Mouse (Mus musculus): ENCODE data around the gene Rreb1. TPM values are rescaled to one million over a fixed set of nuclear protein-coding genes. Genes with fewer than 3 reads are reported as not detected.
A peak's percentile ranks its signal among the peaks of the same experiment; 100 is the strongest.

Gene Rreb1
- polyA plus RNA-seq, 1 experiment from 2014 or later: 9.0 TPM

DNA sequence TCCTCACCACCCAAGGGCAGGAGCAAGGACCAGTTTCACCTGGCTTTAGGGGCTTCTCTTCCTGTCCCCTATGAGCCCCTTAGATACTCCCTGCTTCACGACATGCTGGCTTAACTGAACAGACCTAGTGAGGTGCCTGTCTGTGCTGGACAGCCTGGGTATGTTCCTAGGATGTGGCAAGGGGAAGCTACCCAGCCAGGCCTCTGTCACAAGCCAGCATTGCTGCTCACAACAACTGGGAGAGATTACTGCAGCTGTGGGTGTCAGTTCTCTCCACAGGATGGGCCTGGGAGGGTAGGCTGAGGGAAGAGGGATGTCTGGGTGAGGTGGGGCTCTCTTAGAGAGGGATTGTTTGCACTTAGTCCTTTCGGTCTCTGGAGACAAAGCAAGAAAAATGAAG lies 142.5 kb downstream of the Rreb1 start:
- Histone ChIP-seq H3K27ac (peak overlapping the region; percentile 62), H3K4me1 (replicated peaks; ENCODE audit: insufficient read depth, low read length) (no peaks in the 10 kb centered on the region), H3K27me3 (ENCODE audit: insufficient read depth, low read length) (no peaks in the 10 kb centered on the region), H3K4me2 (ENCODE audit: low read length) (no peak overlapping the region), H3K4me3 (replicated peaks; ENCODE audit: low read depth, low read length) (no peak overlapping the region), H3K9ac (ENCODE audit: low read depth, low read length) (no peak overlapping the region), H3K36me3 (ENCODE audit: insufficient read depth, low read length) (peaks cover 37% of the 10 kb centered on the region), H3K9me3 (replicated peaks; ENCODE audit: low read length) (no peaks in the 10 kb centered on the region)
- DNase-seq (ENCODE audit: low spot score): no peak
- TF ChIP-seq CTCF (IDR thresholded peaks at IDR 0.05; ENCODE audit: low read depth): no peak
- 70% methylated on average over 2 of the region's 2 CpGs for WGBS
- no peak for ATAC-seq (replicated peaks; ENCODE audit: low FRiP score, low read depth)

GRCm38 (mm10) chr13:37923091-37923490 lies 144.9 kb downstream of the Rreb1 start:
- no peak overlapping the region for H3K27ac ChIP-seq
- no peak overlapping the region for H3K9ac ChIP-seq (ENCODE audit: low read depth, low read length)
- no peaks in the 10 kb centered on the region for H3K4me1 ChIP-seq (replicated peaks; ENCODE audit: insufficient read depth, low read length)
- no peaks in the 10 kb centered on the region for H3K27me3 ChIP-seq (ENCODE audit: insufficient read depth, low read length)
- H3K4me3 ChIP-seq (replicated peaks; ENCODE audit: low read depth, low read length): no peak overlapping the region
- H3K36me3 ChIP-seq (ENCODE audit: insufficient read depth, low read length): peaks cover 25% of the 10 kb centered on the region
- TF ChIP-seq CTCF (IDR thresholded peaks at IDR 0.05; ENCODE audit: low read depth): no peak
- WGBS: 90% methylated on average over 4 of the region's 4 CpGs
- no peak overlapping the region for H3K4me2 ChIP-seq (ENCODE audit: low read length)
- DNase-seq (ENCODE audit: low spot score) (no peak), ATAC-seq (replicated peaks; ENCODE audit: low FRiP score, low read depth) (no peak)
- no peaks in the 10 kb centered on the region for H3K9me3 ChIP-seq (replicated peaks; ENCODE audit: low read length)

DNA sequence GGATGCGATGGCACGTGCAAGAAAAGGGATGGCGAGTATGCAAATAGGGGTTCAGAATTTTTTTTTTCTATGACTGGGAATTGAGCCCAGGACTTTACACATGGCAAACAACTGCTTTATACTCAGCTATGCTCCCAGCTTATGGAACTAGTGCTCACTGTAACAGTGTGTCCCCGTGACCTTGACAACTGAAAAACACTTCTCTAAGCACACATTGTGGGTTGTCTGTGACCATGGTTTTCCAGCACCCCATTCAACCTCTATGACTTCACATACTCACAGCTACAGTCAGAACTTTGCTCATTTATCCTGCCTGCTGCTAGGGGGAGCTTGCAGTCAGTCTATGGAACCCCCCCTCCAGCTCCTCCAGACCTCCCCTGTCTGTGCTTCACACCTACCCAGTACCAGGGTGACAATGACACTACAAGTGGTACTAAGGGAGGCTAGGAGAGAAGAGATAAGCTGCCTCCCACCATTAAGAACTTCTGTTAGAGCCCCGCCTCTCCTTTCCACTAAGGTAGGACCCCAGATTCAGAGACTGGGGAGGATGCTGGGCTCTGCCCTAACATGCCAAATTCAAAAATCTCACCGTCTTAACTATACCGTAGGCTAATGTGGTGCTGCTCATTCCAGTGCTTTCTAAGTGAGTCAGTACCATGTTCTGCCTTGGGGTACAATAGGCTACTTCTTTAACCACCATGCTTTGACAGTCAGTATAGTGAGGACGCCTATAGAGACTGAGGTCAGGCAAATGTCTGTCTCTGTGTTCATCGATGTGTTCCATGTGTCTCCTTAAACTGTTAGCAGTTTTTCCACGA lies 145.7 kb downstream of the Rreb1 start:
- ATAC-seq (replicated peaks; ENCODE audit: low FRiP score, low read depth): no peak
- Histone ChIP-seq H3K4me3 (replicated peaks; ENCODE audit: low read depth, low read length) (no peak overlapping the region), H3K27me3 (ENCODE audit: insufficient read depth, low read length) (no peaks in the 10 kb centered on the region), H3K9me3 (replicated peaks; ENCODE audit: low read length) (no peaks in the 10 kb centered on the region), H3K36me3 (ENCODE audit: insufficient read depth, low read length) (peaks cover 30% of the 10 kb centered on the region), H3K4me1 (replicated peaks; ENCODE audit: insufficient read depth, low read length) (no peaks in the 10 kb centered on the region), H3K4me2 (ENCODE audit: low read length) (no peak overlapping the region), H3K27ac (no peak overlapping the region), H3K9ac (ENCODE audit: low read depth, low read length) (no peak overlapping the region)
- TF ChIP-seq CTCF (IDR thresholded peaks at IDR 0.05; ENCODE audit: low read depth): no peak
- DNase-seq (ENCODE audit: low spot score): no peak
- WGBS: 87% methylated on average over 10 of the region's 10 CpGs

GRCm38 (mm10) chr13:37924461-37924948 lies 146.3 kb downstream of the Rreb1 start:
- no peak overlapping the region for H3K4me3 ChIP-seq (replicated peaks; ENCODE audit: low read depth, low read length)
- WGBS: 75% methylated on average over 4 of the region's 4 CpGs
- H3K9ac ChIP-seq (ENCODE audit: low read depth, low read length): no peak overlapping the region
- no peaks in the 10 kb centered on the region for H3K9me3 ChIP-seq (replicated peaks; ENCODE audit: low read length)
- H3K27me3 ChIP-seq (ENCODE audit: insufficient read depth, low read length): no peaks in the 10 kb centered on the region
- H3K4me1 ChIP-seq (replicated peaks; ENCODE audit: insufficient read depth, low read length): no peaks in the 10 kb centered on the region
- DNase-seq (ENCODE audit: low spot score): no peak
- peaks cover 36% of the 10 kb centered on the region for H3K36me3 ChIP-seq (ENCODE audit: insufficient read depth, low read length)
- no peak for TF ChIP-seq CTCF (IDR thresholded peaks at IDR 0.05; ENCODE audit: low read depth)
- no peak overlapping the region for H3K27ac ChIP-seq
- no peak for ATAC-seq (replicated peaks; ENCODE audit: low FRiP score, low read depth)
- H3K4me2 ChIP-seq (ENCODE audit: low read length): no peak overlapping the region

DNA sequence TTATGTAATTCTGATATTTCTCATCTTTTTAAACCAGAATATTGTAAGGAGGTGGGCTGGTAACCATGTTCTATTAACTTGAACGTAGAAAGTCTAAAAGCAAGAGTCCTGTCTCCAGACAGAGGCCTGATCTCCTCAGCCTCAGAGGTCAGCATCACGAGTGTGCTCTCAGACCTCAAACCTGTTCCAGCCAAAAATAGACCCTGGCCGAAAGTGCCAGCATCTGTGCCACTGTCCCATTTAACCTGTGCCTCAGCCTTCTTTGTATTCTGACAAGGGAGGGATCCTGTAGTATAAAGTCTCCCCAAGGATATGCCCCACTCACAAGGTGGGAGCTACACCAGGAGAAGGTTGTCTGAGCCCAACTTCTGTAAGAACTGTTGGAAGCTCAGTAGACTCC lies 148.2 kb downstream of the Rreb1 start:
- no peak for TF ChIP-seq CTCF (IDR thresholded peaks at IDR 0.05; ENCODE audit: low read depth)
- H3K27ac ChIP-seq: no peak overlapping the region
- no peaks in the 10 kb centered on the region; the same call in 1 of the 2 replicates for H3K4me1 ChIP-seq (replicated peaks; ENCODE audit: insufficient read depth, low read length)
- no peak for ATAC-seq (replicated peaks; ENCODE audit: low FRiP score, low read depth)
- WGBS: 94% methylated on average over 3 of the region's 3 CpGs
- H3K9ac ChIP-seq (ENCODE audit: low read depth, low read length): no peak overlapping the region
- no peak overlapping the region for H3K4me2 ChIP-seq (ENCODE audit: low read length)
- no peak for DNase-seq (ENCODE audit: low spot score)
- peaks cover 46% of the 10 kb centered on the region for H3K36me3 ChIP-seq (ENCODE audit: insufficient read depth, low read length)
- no peaks in the 10 kb centered on the region for H3K27me3 ChIP-seq (ENCODE audit: insufficient read depth, low read length)
- no peak overlapping the region for H3K4me3 ChIP-seq (replicated peaks; ENCODE audit: low read depth, low read length)
- H3K9me3 ChIP-seq (replicated peaks; ENCODE audit: low read length): no peaks in the 10 kb centered on the region

GRCm38 (mm10) chr13:37929532-37929931 lies 151.3 kb downstream of the Rreb1 start:
- no peak for TF ChIP-seq CTCF (IDR thresholded peaks at IDR 0.05; ENCODE audit: low read depth)
- Histone ChIP-seq H3K27me3 (ENCODE audit: insufficient read depth, low read length) (no peaks in the 10 kb centered on the region), H3K4me1 (replicated peaks; ENCODE audit: insufficient read depth, low read length) (no peaks in the 10 kb centered on the region; the same call in 1 of the 2 replicates), H3K4me3 (replicated peaks; ENCODE audit: low read depth, low read length) (no peak overlapping the region), H3K36me3 (ENCODE audit: insufficient read depth, low read length) (peaks cover 64% of the 10 kb centered on the region), H3K27ac (no peak overlapping the region), H3K9ac (ENCODE audit: low read depth, low read length) (no peak overlapping the region), H3K9me3 (replicated peaks; ENCODE audit: low read length) (no peaks in the 10 kb centered on the region), H3K4me2 (ENCODE audit: low read length) (no peak overlapping the region)
- 92% methylated on average over 17 of the region's 17 CpGs for WGBS
- no peak for ATAC-seq (replicated peaks; ENCODE audit: low FRiP score, low read depth)
- DNase-seq (ENCODE audit: low spot score): no peak
